Mouse (Mus musculus) C2C12 (cell line): ENCODE results near the gene Coq2. TPM values are rescaled to one million over a fixed set of nuclear protein-coding genes. Genes with fewer than 3 reads are reported as not detected.
A peak's percentile ranks its signal among the peaks of the same experiment; 100 is the strongest.

Experiments used
- H3K27me3 ChIP-seq: one replicate; pipeline ENCODE4 v1.6.1; 2011; ENCODE audit not compliant: control insufficient read depth, insufficient read depth, insufficient read length
- H3K36me3 ChIP-seq: one replicate; pipeline ENCODE4 v1.6.1; 2011; ENCODE audit not compliant: control insufficient read depth, insufficient read depth
- H3K4me3 ChIP-seq: one replicate; pipeline ENCODE4 v1.5.1; 2011; ENCODE audit warnings: mild to moderate bottlenecking, control low read depth; ENCODE audit not compliant: poor library complexity, insufficient read depth, severe bottlenecking
- H3K79me2 ChIP-seq: one replicate; pipeline ENCODE4 v1.6.1; 2011; ENCODE audit not compliant: control insufficient read depth, insufficient read depth
- H3K79me3 ChIP-seq: one replicate; pipeline ENCODE4 v1.6.1; 2011; ENCODE audit warnings: low read depth, control low read depth
- H3ac ChIP-seq: one replicate; pipeline ENCODE3; 2011; ENCODE audit warnings: low read depth; ENCODE audit not compliant: control insufficient read depth, insufficient read length
- CEBPB ChIP-seq: IDR thresholded peaks from one replicate; pipeline ENCODE4 v1.6.1; 2011; ENCODE audit warnings: low read depth, mild to moderate bottlenecking, control low read depth, moderate library complexity
- CTCF ChIP-seq: IDR thresholded peaks from one replicate; pipeline ENCODE4 v1.5.1; 2011; ENCODE audit not compliant: control insufficient read depth, insufficient read depth, insufficient read length
- FOSL1 ChIP-seq: IDR thresholded peaks from one replicate; pipeline ENCODE4 v1.8.0; 2011; ENCODE audit warnings: mild to moderate bottlenecking, low read length; ENCODE audit not compliant: poor library complexity, insufficient read depth, severe bottlenecking
- MAX ChIP-seq: IDR thresholded peaks from one replicate; pipeline ENCODE4 v1.6.1; 2011; ENCODE audit warnings: mild to moderate bottlenecking, control low read depth
- MYOD1 ChIP-seq: IDR thresholded peaks from one replicate; pipeline ENCODE4 v1.6.1; 2011; ENCODE audit warnings: low read depth; ENCODE audit not compliant: control insufficient read depth, insufficient read length
- MYOG ChIP-seq: IDR thresholded peaks from one replicate; pipeline ENCODE4 v1.6.1; 2011; ENCODE audit not compliant: control insufficient read depth, insufficient read length; ENCODE audit errors: extremely low read depth
- USF1 ChIP-seq: IDR thresholded peaks from one replicate; pipeline ENCODE4 v1.6.1; 2011; ENCODE audit warnings: low read depth, mild to moderate bottlenecking, control low read depth, moderate library complexity
- long read RNA-seq, 2 experiments: library from polyadenylated mRNA; unstranded; transcript quantifications; one replicate each; pipeline ENCODE4 v2.0.0; 2019 to 2020
- polyA plus RNA-seq: library from polyadenylated mRNA; unstranded; fragments of >200 nt; fragmentation: generic; extraction: Trizol; gene quantifications from one replicate; pipeline ENCODE4 v1.2.1, GENCODE M21; 2012; ENCODE audit warnings: missing spikeins

The Coq2 gene
- 25.0 TPM for polyA plus RNA-seq
- long read RNA-seq, experiment 1, transcript Coq2-201 (7 exons, 1,743 nt) = major isoform, 32 of 56 reads
- long read RNA-seq, experiment 1, partial matches to known transcripts = 3 of 56 reads
- long read RNA-seq, experiment 1, other reads (novel, unspliced or antisense) = 21 of 56 reads
- long read RNA-seq, experiment 2, transcript Coq2-201 (7 exons, 1,743 nt) = major isoform, 197 of 274 reads
- long read RNA-seq, experiment 2, partial matches to known transcripts = 1 of 274 reads
- long read RNA-seq, experiment 2, other reads (novel, unspliced or antisense) = 76 of 274 reads

- no peaks in the 10 kb centered on the region for H3K36me3 ChIP-seq
- H3K79me3 ChIP-seq = peaks cover 10% of the 10 kb centered on the region
- peak within 1 kb of the TSS; percentile 97 for H3ac ChIP-seq
- H3K4me3 ChIP-seq = peak within 1 kb of the TSS; percentile 32
- TF ChIP-seq FOSL1 (no peak), USF1 (no peak), MYOG (no peak), MYOD1 (no peak), CTCF (peak; percentile 89), CEBPB (no peak), MAX (no peak)
- H3K79me2 ChIP-seq = peaks cover 27% of the 10 kb centered on the region
- H3K27me3 ChIP-seq = no peaks in the 10 kb centered on the region
Observed at GRCm38 (mm10) chr5:100674711-100675376, at the start of gene Coq2. TSS of gene Coq2 (minus strand) at chr5:100675140.

GRCm38 (mm10) chr5:100719235-100720088 is 44.5 kb upstream of the Coq2 start, which contains the start of gene Hpse:
TSS of gene Hpse (minus strand) at chr5:100719716.
- no peak within 1 kb of the TSS for H3K4me3 ChIP-seq
- no peaks in the 10 kb centered on the region for H3K36me3 ChIP-seq
- H3K79me3 ChIP-seq = no peaks in the 10 kb centered on the region
- H3ac ChIP-seq = peak within 1 kb of the TSS; percentile 54
- no peak for TF ChIP-seq MAX
- no peak for TF ChIP-seq CEBPB
- H3K27me3 ChIP-seq = no peaks in the 10 kb centered on the region
- H3K79me2 ChIP-seq = no peaks in the 10 kb centered on the region

DNA sequence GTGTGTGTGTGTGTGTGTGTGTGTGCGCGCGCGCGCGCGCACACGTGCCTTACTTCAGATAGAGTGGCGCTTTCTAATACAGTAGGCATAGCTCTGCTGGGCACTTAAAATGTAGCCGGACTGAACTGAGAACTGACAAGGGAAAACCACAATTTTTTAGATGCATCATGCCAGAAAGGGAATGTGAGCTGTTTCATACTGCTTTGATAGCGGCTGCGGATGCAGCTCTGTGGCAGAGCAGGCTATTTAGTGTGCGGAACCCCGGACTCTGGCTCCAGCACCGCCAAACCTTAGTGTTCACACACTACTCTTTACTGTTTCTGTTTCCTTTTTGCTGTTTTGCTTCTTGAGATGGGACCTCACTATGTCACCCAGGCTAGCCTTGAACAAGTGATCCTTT is 41.8 kb upstream of the Coq2 start:
- Histone ChIP-seq H3K4me3 (no peak overlapping the region), H3K79me3 (no peaks in the 10 kb centered on the region), H3K27me3 (no peaks in the 10 kb centered on the region), H3K36me3 (no peaks in the 10 kb centered on the region), H3ac (no peak overlapping the region), H3K79me2 (no peaks in the 10 kb centered on the region)
- TF ChIP-seq CTCF (no peak), USF1 (no peak), MYOD1 (no peak), MYOG (no peak), CEBPB (no peak), MAX (no peak), FOSL1 (no peak)

- TF ChIP-seq CTCF (no peak), MYOG (no peak), FOSL1 (no peak), MAX (no peak), CEBPB (no peak), MYOD1 (no peak), USF1 (no peak)
- Histone ChIP-seq H3K27me3 (no peaks in the 10 kb centered on the region), H3K79me2 (no peaks in the 10 kb centered on the region), H3K36me3 (no peaks in the 10 kb centered on the region), H3K4me3 (no peak overlapping the region), H3K79me3 (no peaks in the 10 kb centered on the region), H3ac (no peak overlapping the region)
Observed at GRCm38 (mm10) chr5:100711219-100711618, 36.3 kb upstream of the Coq2 start.

- Histone ChIP-seq H3ac (no peak overlapping the region), H3K27me3 (no peaks in the 10 kb centered on the region), H3K79me2 (no peaks in the 10 kb centered on the region), H3K4me3 (no peak overlapping the region), H3K36me3 (no peaks in the 10 kb centered on the region), H3K79me3 (no peaks in the 10 kb centered on the region)
- TF ChIP-seq FOSL1 (no peak), MYOG (no peak), USF1 (no peak), MYOD1 (no peak), CTCF (no peak), CEBPB (no peak), MAX (no peak)
Observed at GRCm38 (mm10) chr5:100710012-100710411, 35.1 kb upstream of the Coq2 start.
